Mouse (Mus musculus): ENCODE measurements at regions not wholly inside any gene's neighbourhood (a gene's known extent, or its start where the extent isn't known, plus 50 kb on each side); places are given as distances from the start of the nearest gene placed in this dataset.

DNA sequence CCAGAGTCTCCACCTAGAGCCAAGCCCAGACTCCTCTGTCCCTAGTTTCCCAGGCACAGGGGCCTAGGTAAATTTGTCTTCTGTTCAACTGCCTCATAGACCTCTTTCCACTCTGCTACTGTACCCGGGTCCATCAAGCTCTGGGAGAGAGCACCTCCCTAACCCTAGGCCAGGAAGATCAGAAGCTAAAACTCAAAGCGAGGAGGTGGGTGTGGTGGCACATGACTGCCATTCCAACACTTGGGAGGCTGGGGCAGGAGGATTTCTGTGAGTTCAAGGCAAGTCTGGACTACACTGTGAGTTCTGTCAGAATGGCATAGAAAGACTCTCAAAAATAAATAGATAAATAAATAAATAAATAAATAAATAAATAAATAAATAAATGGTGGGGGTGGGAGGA lies 91.2 kb upstream of the Tbx3 start:
- no peak for DNase-seq (ENCODE audit: low spot score in 2 of 2)
- intact Hi-C loops (cut with DNase I), result no loop called here

GRCm38 (mm10) chr5:119579806-119580205 lies 90.7 kb upstream of the Tbx3 start:
- intact Hi-C loops (cut with DNase I), result no loop called here
- DNase-seq (ENCODE audit: low spot score in 2 of 2), result no peak

GRCm38 (mm10) chr5:119580395-119580794 lies 90.1 kb upstream of the Tbx3 start:
- intact Hi-C loops (cut with DNase I), result no loop called here
- no peak for DNase-seq (ENCODE audit: low spot score in 2 of 2)

DNA sequence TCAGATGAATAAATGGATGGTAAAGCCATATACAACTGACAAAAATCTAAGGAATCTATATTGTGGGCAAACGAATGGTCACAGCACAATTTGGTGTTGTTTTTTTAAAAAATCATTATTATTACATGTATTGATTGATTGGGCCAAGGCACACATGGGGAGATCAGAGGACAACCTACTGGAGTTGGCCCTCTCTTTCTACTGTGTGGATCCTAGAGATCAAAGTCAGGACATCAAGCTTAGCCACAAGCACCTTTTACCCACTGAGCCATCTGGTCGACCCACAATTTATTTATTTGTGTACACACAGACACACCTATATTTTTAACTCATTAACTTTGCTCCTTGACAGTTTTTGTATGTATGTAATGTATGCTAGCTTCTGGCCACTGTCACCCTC lies 89.7 kb upstream of the Tbx3 start:
- intact Hi-C loops (cut with DNase I), result no loop called here
- DNase-seq (ENCODE audit: low spot score in 2 of 2), result no peak

DNA sequence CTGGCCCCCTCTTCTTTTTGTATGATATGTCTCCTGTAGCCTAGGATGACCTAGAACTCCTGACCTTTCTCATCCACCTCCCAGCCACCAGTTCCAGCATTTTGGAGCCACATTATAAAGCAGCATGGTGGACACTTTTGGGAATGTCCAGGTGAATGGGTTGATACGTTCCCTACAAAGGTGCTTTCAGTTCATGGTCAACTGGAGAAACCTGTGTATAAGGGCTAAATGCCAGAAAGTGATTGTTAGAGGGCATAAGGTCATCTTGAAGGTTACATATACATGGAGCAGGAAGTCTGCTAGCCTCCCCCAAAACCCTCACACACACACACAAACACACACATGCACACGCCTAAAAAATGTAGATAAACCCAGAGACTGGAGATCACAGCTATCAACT lies 86.1 kb upstream of the Tbx3 start:
- intact Hi-C loops (cut with DNase I), result no loop called here
- no peak for DNase-seq (ENCODE audit: low spot score in 2 of 2)

GRCm38 (mm10) chr5:119584914-119585313 lies 85.6 kb upstream of the Tbx3 start:
- intact Hi-C loops (cut with DNase I), result no loop called here
- no peak for DNase-seq (ENCODE audit: low spot score in 2 of 2)

GRCm38 (mm10) chr5:119586391-119587058 lies 83.9 kb upstream of the Tbx3 start:
- no peak for DNase-seq (ENCODE audit: low spot score in 2 of 2)
- intact Hi-C loops (cut with DNase I), result no loop called here

DNA sequence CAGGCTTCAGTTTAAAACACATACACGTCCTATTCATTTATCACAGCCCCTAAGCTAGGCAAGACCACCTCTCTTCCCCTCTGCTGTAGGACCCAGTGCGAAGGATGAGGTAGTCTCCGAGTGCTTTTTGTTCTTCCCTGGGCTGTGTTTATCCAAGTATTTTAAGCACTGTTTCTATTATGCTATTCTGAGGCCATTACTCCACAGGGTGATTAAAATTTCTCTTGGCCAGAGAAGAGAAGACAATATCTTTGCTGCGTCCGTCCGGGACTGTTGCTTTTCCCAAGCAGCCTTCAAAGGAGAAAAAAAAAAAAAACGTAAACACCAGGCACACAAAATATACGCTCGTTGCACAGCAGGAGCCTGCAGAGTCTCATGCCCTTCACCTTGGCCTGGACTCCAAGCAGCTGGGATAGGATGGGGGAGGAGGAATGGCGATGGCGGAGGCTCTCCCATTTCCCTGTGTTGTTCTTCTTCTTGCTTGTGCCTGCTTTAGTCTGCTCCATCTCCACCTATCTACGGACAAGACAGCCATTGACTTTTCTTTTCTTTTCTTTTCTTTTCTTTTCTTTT lies 83.1 kb upstream of the Tbx3 start:
- DNase-seq (ENCODE audit: low spot score in 2 of 2), result no peak
- intact Hi-C loops (cut with DNase I), result no loop called here

GRCm38 (mm10) chr5:119588340-119589272 lies 81.9 kb upstream of the Tbx3 start:
- intact Hi-C loops (cut with DNase I), result no loop called here
- no peak for DNase-seq (ENCODE audit: low spot score in 2 of 2)

DNA sequence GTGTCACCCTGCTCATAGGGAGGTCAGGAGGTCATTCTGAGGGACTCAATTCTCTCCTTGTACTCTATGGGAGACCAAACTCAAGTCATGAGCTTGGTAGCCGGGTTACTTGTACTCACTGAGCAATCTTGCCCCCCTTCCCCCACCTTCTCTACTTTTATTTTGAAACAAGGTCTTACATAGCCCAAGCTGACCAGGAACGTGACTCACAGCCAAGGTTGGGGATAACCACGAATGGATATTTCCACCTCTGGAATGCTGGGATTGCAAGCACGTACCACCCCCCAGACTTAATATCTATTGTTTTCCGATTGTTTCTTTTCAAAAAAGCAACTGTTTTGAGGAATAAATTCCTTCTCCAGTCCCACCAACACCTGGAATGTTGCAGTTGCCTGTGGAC lies 79.2 kb upstream of the Tbx3 start:
- intact Hi-C loops (cut with DNase I), result no loop called here
- no peak for DNase-seq (ENCODE audit: low spot score in 2 of 2)

- no peak for DNase-seq (ENCODE audit: low spot score in 2 of 2)
- intact Hi-C loops (cut with DNase I), result no loop called here
Observed at GRCm38 (mm10) chr5:119592891-119593290, 77.6 kb upstream of the Tbx3 start.

DNA sequence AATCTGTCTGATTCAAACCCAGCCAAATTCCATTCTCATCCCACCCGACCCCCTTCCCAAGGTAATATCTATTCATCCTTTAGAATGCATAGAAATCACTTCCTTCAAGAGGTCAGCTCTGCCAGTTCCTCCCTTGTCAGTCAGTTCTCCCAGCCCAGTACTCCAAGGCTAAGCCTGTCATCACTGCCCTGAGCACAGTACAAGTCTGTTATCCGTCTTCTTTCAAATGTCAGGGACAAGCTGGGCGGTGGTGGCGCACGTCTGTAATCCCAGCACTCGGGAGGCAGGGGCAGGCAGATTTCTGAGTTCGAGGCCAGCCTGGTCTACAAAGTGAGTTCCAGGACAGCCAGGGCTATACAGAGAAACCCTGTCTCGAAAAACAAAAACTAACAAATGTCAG lies 75.9 kb upstream of the Tbx3 start:
- intact Hi-C loops (cut with DNase I), result no loop called here
- DNase-seq (ENCODE audit: low spot score in 2 of 2), result no peak

DNA sequence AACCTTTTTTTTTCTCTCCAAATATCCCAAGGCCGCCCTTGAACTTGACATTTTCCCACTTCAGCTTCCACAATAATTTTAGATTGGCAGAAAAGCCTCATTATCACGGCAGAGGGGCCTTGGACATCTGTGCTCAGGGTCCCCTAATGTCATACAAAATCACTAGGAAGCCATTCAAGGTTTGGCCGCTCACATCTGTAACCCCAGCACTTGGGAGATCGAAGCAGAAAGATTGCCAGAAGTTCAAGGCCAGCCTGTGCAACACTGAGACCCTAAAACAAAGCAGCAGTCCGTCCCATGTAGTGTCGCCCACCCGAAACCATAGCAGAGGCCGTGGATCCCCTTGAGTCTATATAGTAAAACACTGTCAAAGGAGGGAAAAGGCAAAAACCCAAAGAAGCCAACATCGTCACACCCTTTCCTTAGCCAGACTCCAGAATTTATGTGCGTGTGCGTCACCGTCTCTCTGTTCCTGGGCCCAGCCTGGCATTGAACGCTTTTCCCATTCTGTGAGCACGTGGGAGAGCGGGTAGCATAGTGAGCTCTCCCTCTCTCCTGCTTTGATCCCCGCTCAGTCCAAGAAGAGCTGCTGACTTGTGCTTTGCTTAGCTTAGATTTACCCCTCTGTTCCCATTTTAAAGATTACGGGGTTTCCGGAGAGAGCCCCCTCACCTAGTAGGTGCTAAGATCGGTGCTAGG lies 74.0 kb upstream of the Tbx3 start:
- intact Hi-C loops (cut with DNase I), result no loop called here
- DNase-seq (ENCODE audit: low spot score in 2 of 2), result no peak

DNA sequence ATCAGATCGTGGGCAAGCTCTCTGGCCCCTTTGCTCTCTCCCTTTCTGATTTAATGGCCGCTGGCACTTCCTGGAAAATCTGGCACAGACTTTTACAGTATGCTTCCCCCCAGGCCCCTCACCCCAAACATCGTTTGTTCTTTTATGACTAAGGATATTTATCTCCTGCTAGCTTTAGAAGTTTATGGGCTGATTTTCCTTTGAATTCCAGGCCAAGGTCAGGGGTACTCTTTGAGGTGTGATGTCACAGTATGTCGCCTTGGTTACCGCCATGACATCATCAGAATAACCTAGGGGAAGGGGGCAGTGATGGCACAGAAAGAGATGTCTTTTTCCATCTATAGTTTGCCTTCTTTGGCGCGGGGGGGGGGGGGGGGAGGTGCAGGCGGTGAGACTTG lies 73.5 kb upstream of the Tbx3 start:
- intact Hi-C loops (cut with DNase I), result no loop called here
- DNase-seq (ENCODE audit: low spot score in 2 of 2), result no peak

DNA sequence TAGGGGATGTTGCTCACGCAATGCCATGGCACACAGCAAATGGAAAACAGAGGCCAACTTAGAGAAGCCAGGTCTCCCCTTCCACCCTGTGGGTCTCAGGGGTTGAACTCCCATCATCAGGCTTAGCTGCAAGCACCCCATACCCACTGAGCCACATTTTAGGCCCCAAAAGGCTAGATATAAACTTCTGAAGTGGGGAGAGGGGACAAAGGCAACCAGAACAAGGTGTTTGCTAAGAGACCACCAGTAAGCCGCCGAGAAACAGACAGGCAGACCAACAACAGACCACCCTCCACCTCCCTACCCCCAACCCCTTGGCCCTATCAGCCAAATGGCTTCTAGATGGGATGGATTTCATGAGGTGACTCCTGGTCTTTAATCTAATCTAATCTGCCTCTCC lies 72.9 kb upstream of the Tbx3 start:
- intact Hi-C loops (cut with DNase I), result no loop called here
- no peak for DNase-seq (ENCODE audit: low spot score in 2 of 2)

GRCm38 (mm10) chr5:119598166-119598565 lies 72.3 kb upstream of the Tbx3 start:
- no peak for DNase-seq (ENCODE audit: low spot score in 2 of 2)
- intact Hi-C loops (cut with DNase I), result no loop called here

- DNase-seq (ENCODE audit: low spot score in 2 of 2), result no peak
- intact Hi-C loops (cut with DNase I), result no loop called here
Observed at GRCm38 (mm10) chr5:119601390-119601789, 69.1 kb upstream of the Tbx3 start.

- intact Hi-C loops (cut with DNase I), result no loop called here
- DNase-seq (ENCODE audit: low spot score in 2 of 2), result no peak
Observed at GRCm38 (mm10) chr5:119602001-119602400, 68.5 kb upstream of the Tbx3 start.

GRCm38 (mm10) chr5:119605444-119605843 lies 65.0 kb upstream of the Tbx3 start:
- intact Hi-C loops (cut with DNase I), result no loop called here
- DNase-seq (ENCODE audit: low spot score in 2 of 2), result no peak

GRCm38 (mm10) chr5:119613413-119613812 lies 57.1 kb upstream of the Tbx3 start:
- intact Hi-C loops (cut with DNase I), result no loop called here
- DNase-seq (ENCODE audit: low spot score in 2 of 2), result no peak

Measured in left cerebral cortex, postnatal 25 days (tissue).